15 mouse cellular contexts compared by ENCODE assay signal in the genomic region with DNA sequence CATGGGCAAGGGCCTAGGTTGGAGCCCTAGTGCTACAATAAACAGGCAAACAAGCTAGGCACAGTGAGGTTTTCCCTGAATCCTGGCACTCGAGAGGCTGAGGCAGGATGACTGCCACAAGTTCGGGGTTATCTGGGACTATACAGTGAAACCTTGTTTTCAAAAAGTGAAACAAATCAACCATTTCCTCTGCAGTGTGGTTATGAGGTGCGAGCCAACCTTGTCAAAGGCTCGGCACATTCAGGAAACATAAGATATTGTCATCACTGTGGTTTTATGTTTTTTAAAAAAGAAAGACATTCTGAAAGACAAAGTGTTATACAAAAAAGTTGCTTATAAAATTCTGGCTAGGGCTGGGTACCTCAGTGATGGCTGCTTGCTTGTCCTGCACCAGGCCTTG. TPM values are rescaled to one million over a fixed set of nuclear protein-coding genes. Genes with fewer than 3 reads are reported as not detected.
"Had no signal": no experiment of that assay in that cellular context is flagged by ENCODE, and none has a peak within 500 bp of the region (broad histone marks: within the 10 kb centered on the region; RNA-seq: fewer than 3 reads in every experiment).

No protein-coding gene starts in this region.

- ATAC-seq: midbrain, embryonic 16.5 days had no signal

- DNase-seq: kidney, adult 18-20 months; kidney, postnatal 10 days; kidney, postnatal 4 days; left cerebral cortex, postnatal 4 days; lung, embryonic 14.5 days; lung, postnatal 10 days; lung, postnatal 4 days; right cerebral cortex, adult 18-20 months; thymus, postnatal 14 days had no signal

RNA-seq across cellular contexts. Expression of a gene that starts 41.4 kb away (rescaled TPM):
- polyA plus RNA-seq: limb, embryonic 13.5 days; liver, embryonic 11.5 days; liver, embryonic 15.5 days; neural tube, embryonic 11.5 days; stomach, embryonic 15.5 days had no signal
